Mouse (Mus musculus): ENCODE data around the gene Selenok.

DNA sequence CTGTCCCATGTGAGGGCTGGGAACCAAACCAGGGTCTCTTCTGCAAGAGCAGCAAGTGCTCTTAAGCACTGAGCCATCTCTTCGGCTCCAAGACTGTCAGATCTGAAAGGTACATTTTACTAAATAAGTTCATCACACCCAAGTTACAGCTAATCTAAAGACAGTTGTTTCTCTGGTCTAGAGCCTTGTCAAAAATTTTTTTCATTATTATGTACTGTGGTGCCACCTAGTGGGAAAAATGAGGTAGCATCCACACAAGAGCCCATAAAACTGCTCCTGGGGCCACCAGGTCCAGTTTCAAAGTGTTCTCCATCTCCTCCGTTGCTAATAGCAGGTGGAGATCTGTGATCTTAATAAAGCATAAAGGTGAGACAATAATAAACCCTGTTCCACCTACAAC lies 27.2 kb upstream of the Selenok start:
- TF ChIP-seq POLR2A (IDR thresholded peaks at IDR 0.05; ENCODE audit: low read depth, low read length) (no peak), CTCF (IDR thresholded peaks at IDR 0.05; ENCODE audit: borderline replicate concordance, insufficient read depth, low read length) (no peak)
